In the genomic region with DNA sequence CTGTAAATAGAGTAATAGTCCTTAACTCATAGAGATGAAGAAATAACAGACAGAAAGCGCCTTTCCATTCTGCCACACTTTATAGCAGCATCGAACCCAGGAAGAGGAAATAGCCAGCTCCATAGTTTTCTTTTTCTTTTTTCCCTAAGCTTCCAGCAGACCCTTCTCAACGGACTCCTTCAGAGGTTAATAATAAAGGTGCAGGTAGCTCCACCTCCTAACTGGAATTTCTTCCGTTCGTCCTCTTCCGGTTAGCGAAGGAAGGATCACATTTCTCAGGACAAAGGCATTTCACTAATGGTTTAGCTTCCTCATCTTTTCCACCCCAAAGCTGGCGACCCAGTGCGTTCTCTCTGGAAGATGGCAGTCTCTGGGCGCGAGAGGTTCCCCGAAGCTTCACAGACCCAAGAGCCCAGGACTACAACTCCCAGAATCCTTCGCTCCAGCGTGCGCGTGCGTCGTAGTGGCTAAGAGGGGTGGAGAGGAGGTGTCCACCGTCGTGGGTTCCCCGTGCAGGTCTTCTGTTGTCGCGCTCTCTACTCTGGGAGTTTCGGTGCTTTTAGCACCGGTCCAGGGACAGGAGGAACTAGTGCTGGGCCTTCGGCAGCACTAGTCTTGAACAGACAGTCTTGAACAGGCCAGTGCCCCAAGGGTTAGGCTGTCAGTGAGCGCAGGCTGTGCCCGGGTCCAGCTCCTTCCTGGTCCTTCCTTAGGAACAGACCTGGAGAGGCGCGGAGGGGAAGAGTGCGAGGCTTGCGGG, we compare ENCODE assay signal across 7 mouse cellular contexts. TPM values are rescaled to one million over a fixed set of nuclear protein-coding genes. Genes with fewer than 3 reads are reported as not detected.
A peak's percentile ranks its signal among the peaks of the same experiment; 100 is the strongest.
DNase-seq lines count a peak whose midpoint lies in the region; ATAC-seq lines count a peak whose summit lies in the region.

A gene (plus strand): TSS at position 254 of the 760 bp plus-strand sequence.

- peak within 1 kb of the TSS; percentile 55 for H3K4me3 ChIP-seq in embryonic facial prominence, embryonic 11.5 days (ENCODE audit: low read depth, low read length)
- peak within 1 kb of the TSS; percentile 48 for H3K4me3 ChIP-seq in limb, embryonic 11.5 days (ENCODE audit: low read depth, low read length)
- H3K4me3 ChIP-seq in midbrain, embryonic 14.5 days (replicated peaks; ENCODE audit: low read depth, low read length) = peak within 1 kb of the TSS; percentile 69

- under 1% methylated on average over 32 of the region's 32 CpGs for WGBS in embryonic facial prominence, embryonic 11.5 days
- WGBS in limb, embryonic 11.5 days = 1% methylated on average over 32 of the region's 32 CpGs
- 1% methylated on average over 32 of the region's 32 CpGs for WGBS in midbrain, embryonic 14.5 days

- peak within 1 kb of the TSS; percentile 54 for H3K9ac ChIP-seq in embryonic facial prominence, embryonic 11.5 days (replicated peaks; ENCODE audit: low read length)
- peak within 1 kb of the TSS; percentile 64 for H3K9ac ChIP-seq in limb, embryonic 11.5 days (ENCODE audit: low read length)
- peak within 1 kb of the TSS; percentile 66 for H3K9ac ChIP-seq in midbrain, embryonic 14.5 days (replicated peaks; ENCODE audit: low read length)

- no peak within 1 kb of the TSS; the same call in 1 of the 2 replicates for H3K27ac ChIP-seq in embryonic facial prominence, embryonic 11.5 days (replicated peaks; ENCODE audit: low read depth, low read length)
- no peak within 1 kb of the TSS for H3K27ac ChIP-seq in limb, embryonic 11.5 days (replicated peaks; ENCODE audit: low read depth, low read length)
- H3K27ac ChIP-seq in midbrain, embryonic 14.5 days (replicated peaks; ENCODE audit: low read depth, low read length) = peak within 1 kb of the TSS; percentile 88

- ATAC-seq in embryonic facial prominence, embryonic 11.5 days (replicated peaks; ENCODE audit: insufficient number of reproducible peaks, low FRiP score, low TSS enrichment, low read depth) = peak; percentile 85
- ATAC-seq in limb, embryonic 11.5 days (ENCODE audit: insufficient number of reproducible peaks, low FRiP score, low TSS enrichment, low read depth) = peak; percentile 72
- peak; percentile 90 for ATAC-seq in midbrain, embryonic 14.5 days (ENCODE audit: low FRiP score, low TSS enrichment)

- no peaks in the 10 kb centered on the region for H3K27me3 ChIP-seq in embryonic facial prominence, embryonic 11.5 days (ENCODE audit: control insufficient read depth, insufficient read depth, low read length)
- H3K27me3 ChIP-seq in limb, embryonic 11.5 days (ENCODE audit: control insufficient read depth, insufficient read depth, low read length) = no peaks in the 10 kb centered on the region
- no peaks in the 10 kb centered on the region for H3K27me3 ChIP-seq in midbrain, embryonic 14.5 days (ENCODE audit: control insufficient read depth, insufficient read depth, low read length)

- no peaks in the 10 kb centered on the region for H3K4me1 ChIP-seq in embryonic facial prominence, embryonic 11.5 days (ENCODE audit: control insufficient read depth, insufficient read depth, low read length)
- H3K4me1 ChIP-seq in limb, embryonic 11.5 days (ENCODE audit: control insufficient read depth, insufficient read depth, low read length) = no peaks in the 10 kb centered on the region
- peaks cover 16% of the 10 kb centered on the region for H3K4me1 ChIP-seq in midbrain, embryonic 14.5 days (ENCODE audit: control insufficient read depth, insufficient read depth, low read length)

- DNase-seq in adrenal gland, postnatal 14 days = peak; percentile 95
- peak; percentile 97 for DNase-seq in embryonic facial prominence, embryonic 11.5 days (ENCODE audit: low spot score)
- DNase-seq in heart, adult 11 months = peak; percentile 99
- DNase-seq in kidney, adult 18-20 months = peak; percentile 95
- peak; percentile 94 for DNase-seq in limb, embryonic 11.5 days (ENCODE audit: low spot score)
- peak; percentile 97 for DNase-seq in midbrain, embryonic 14.5 days
- peak; percentile 87 to 92 for DNase-seq in spleen, adult 18-20 months

- peak within 1 kb of the TSS; percentile 88 for H3K4me2 ChIP-seq in embryonic facial prominence, embryonic 11.5 days (ENCODE audit: low read depth, low read length)
- H3K4me2 ChIP-seq in limb, embryonic 11.5 days (ENCODE audit: low read depth, severe bottlenecking) = peak within 1 kb of the TSS; percentile 93
- peak within 1 kb of the TSS; percentile 91 for H3K4me2 ChIP-seq in midbrain, embryonic 14.5 days (ENCODE audit: low read length)

- no peaks in the 10 kb centered on the region for H3K9me3 ChIP-seq in embryonic facial prominence, embryonic 11.5 days (replicated peaks; ENCODE audit: control insufficient read depth, low read length)
- no peaks in the 10 kb centered on the region for H3K9me3 ChIP-seq in limb, embryonic 11.5 days (ENCODE audit: control insufficient read depth, low read length)
- no peaks in the 10 kb centered on the region for H3K9me3 ChIP-seq in midbrain, embryonic 14.5 days (ENCODE audit: control insufficient read depth, low read length)

- H3K36me3 ChIP-seq in embryonic facial prominence, embryonic 11.5 days (replicated peaks; ENCODE audit: control insufficient read depth, insufficient read depth, low read depth, low read length) = no peaks in the 10 kb centered on the region
- H3K36me3 ChIP-seq in limb, embryonic 11.5 days (ENCODE audit: control insufficient read depth, insufficient read depth, low read length) = no peaks in the 10 kb centered on the region; the same call in 1 of the 2 replicates
- H3K36me3 ChIP-seq in midbrain, embryonic 14.5 days (ENCODE audit: control insufficient read depth, insufficient read depth, low read length) = peaks cover 19% of the 10 kb centered on the region

RNA-seq across cellular contexts. Expression of the gene that starts here (rescaled TPM):
- total RNA-seq in adrenal gland, postnatal 14 days (2021) = 11.9 and 12.7 TPM in 2 replicates
- 7.1 and 7.7 TPM in 2 replicates for polyA plus RNA-seq in embryonic facial prominence, embryonic 11.5 days (2014; fragmentation: Nextera tagmentation; extraction: Ambion mirVana)
- polyA plus RNA-seq in limb, embryonic 11.5 days (2014; fragmentation: Nextera tagmentation; extraction: Ambion mirVana) = 5.8 and 7.5 TPM in 2 replicates
- polyA plus RNA-seq in midbrain, embryonic 14.5 days (2014; fragmentation: Nextera tagmentation; extraction: Ambion mirVana) = 15.1 and 16.4 TPM in 2 replicates
